Mouse (Mus musculus) cortical plate, adult 2 months (tissue): ENCODE data around the gene Havcr2.

Source experiments
- CTCF ChIP-seq: fragments of 200-500 bp; IDR thresholded peaks from 2 replicates; pipeline ENCODE4 v1.5.1; 2011; ENCODE audit warnings: mild to moderate bottlenecking, control low read depth, low read length; ENCODE audit not compliant: insufficient read depth; ENCODE audit errors: extremely low read depth
- POLR2A ChIP-seq: fragments of 200-500 bp; IDR thresholded peaks from 2 replicates; pipeline ENCODE4 v1.6.1; 2011; ENCODE audit warnings: mild to moderate bottlenecking, low read length, control low read depth; ENCODE audit not compliant: insufficient read depth; ENCODE audit errors: extremely low read depth

DNA sequence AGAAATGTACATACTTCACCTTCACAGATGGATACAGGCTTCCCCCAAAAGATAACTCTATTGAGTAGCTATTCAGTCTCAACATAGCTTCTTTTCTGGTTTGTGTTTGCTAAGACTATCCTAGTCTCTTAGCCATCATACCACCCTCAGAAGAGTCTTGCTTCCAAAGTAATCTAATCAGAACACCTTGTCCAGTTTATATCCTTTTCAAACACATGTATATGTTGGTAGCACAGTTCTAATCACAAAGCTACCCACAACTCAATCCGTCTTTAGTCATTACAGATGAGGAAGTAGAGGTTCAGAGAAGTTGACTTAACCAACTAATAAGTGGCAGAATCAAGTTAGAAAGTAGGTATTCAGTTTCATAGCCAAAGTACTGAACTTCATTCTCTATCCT, 13.0 kb upstream of the Havcr2 start:
- no peak for TF ChIP-seq CTCF
- TF ChIP-seq POLR2A = no peak
